Mouse (Mus musculus): Measurements from ENCODE around the gene Hjurp.

DNA sequence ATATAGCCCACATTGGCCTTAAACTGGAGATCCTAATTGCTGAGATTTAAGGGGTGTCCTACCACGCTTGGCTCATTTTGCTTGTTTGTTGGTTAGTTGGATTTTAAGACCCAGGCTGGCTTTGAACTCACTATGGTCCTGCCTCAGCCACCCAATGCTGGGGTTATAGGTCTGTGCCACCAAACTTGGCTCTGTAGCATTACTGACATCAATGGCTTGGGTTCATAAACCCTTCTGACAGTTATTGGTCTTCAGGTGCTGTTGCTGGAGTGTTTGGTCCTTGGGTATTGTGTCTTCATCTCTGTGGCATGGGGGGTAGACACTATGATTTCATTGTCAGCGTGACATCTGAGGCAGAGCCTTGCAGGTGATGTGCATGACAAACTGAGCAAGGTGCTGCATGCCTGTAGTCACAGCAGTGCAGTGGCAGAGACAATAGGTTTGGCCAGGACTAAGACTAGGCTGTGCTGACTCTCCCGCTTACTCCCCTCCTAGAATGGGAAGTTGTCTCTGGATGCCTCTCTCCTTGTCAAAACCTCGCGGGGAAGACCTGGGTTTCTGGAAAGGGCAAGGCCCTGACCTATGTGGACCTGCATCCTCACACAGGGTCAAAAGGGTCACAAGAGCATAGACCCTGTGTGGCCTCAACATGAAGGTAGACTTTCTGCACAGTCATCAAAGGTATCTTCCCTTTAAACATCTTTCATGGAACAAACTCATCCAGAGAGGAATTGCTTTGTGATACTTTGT, 23.0 kb upstream of the Hjurp start:
- TF ChIP-seq POLR2A (IDR thresholded peaks at IDR 0.05; ENCODE audit: control insufficient read depth, low read depth, low read length) (no peak), CTCF (IDR thresholded peaks at IDR 0.05; ENCODE audit: control insufficient read depth, insufficient read depth, insufficient replicate concordance, low read depth, low read length) (no peak)
